Mouse (Mus musculus): ENCODE data around the gene Sqstm1.
A peak's percentile ranks its signal among the peaks of the same experiment; 100 is the strongest.

Gene Sqstm1

GRCm38 (mm10) chr11:50210505-50211151 is at the start of gene Sqstm1, which contains the start of gene Mgat4b:
Gene Sqstm1, minus strand, starts transcription at chr11:50210827.
Gene Mgat4b, plus strand, starts transcription at chr11:50210890.
- peak; percentile 19; the same call in 1 of the 2 replicates for TF ChIP-seq GATA4 (IDR thresholded peaks at IDR 0.05; ENCODE audit: insufficient replicate concordance, low read length)

GRCm38 (mm10) chr11:50258310-50258709 is 47.7 kb upstream of the Sqstm1 start:
- TF ChIP-seq GATA4 (IDR thresholded peaks at IDR 0.05; ENCODE audit: insufficient replicate concordance, low read length) = no peak

GRCm38 (mm10) chr11:50256615-50257014 is 46.0 kb upstream of the Sqstm1 start:
- TF ChIP-seq GATA4 (IDR thresholded peaks at IDR 0.05; ENCODE audit: insufficient replicate concordance, low read length) = no peak

- TF ChIP-seq GATA4 (IDR thresholded peaks at IDR 0.05; ENCODE audit: insufficient replicate concordance, low read length) = no peak
Observed at GRCm38 (mm10) chr11:50254010-50254580, 43.5 kb upstream of the Sqstm1 start.

GRCm38 (mm10) chr11:50253393-50253792 is 42.8 kb upstream of the Sqstm1 start:
- no peak for TF ChIP-seq GATA4 (IDR thresholded peaks at IDR 0.05; ENCODE audit: insufficient replicate concordance, low read length)

- TF ChIP-seq GATA4 (IDR thresholded peaks at IDR 0.05; ENCODE audit: insufficient replicate concordance, low read length) = no peak
Observed at GRCm38 (mm10) chr11:50252684-50253265, 42.1 kb upstream of the Sqstm1 start.

- no peak for TF ChIP-seq GATA4 (IDR thresholded peaks at IDR 0.05; ENCODE audit: insufficient replicate concordance, low read length)
Observed at GRCm38 (mm10) chr11:50252166-50252565, 41.5 kb upstream of the Sqstm1 start.

- no peak for TF ChIP-seq GATA4 (IDR thresholded peaks at IDR 0.05; ENCODE audit: insufficient replicate concordance, low read length)
Observed at GRCm38 (mm10) chr11:50248473-50249171, 38.0 kb upstream of the Sqstm1 start.

- no peak for TF ChIP-seq GATA4 (IDR thresholded peaks at IDR 0.05; ENCODE audit: insufficient replicate concordance, low read length)
Observed at GRCm38 (mm10) chr11:50245269-50245668, 34.6 kb upstream of the Sqstm1 start.

- TF ChIP-seq GATA4 (IDR thresholded peaks at IDR 0.05; ENCODE audit: insufficient replicate concordance, low read length) = no peak
Observed at GRCm38 (mm10) chr11:50243926-50244325, 33.3 kb upstream of the Sqstm1 start.

- peak; percentile 71; the same call in 1 of the 2 replicates for TF ChIP-seq GATA4 (IDR thresholded peaks at IDR 0.05; ENCODE audit: insufficient replicate concordance, low read length)
Observed at GRCm38 (mm10) chr11:50240235-50240911, 29.7 kb upstream of the Sqstm1 start.

- no peak for TF ChIP-seq GATA4 (IDR thresholded peaks at IDR 0.05; ENCODE audit: insufficient replicate concordance, low read length)
Observed at GRCm38 (mm10) chr11:50238821-50239791, 28.5 kb upstream of the Sqstm1 start.

GRCm38 (mm10) chr11:50238324-50238723 is 27.7 kb upstream of the Sqstm1 start, which contains the start of gene Ltc4s:
Gene Ltc4s, minus strand, starts transcription at chr11:50238616.
- no peak for TF ChIP-seq GATA4 (IDR thresholded peaks at IDR 0.05; ENCODE audit: insufficient replicate concordance, low read length)
